Mouse (Mus musculus) E14TG2a.4 (cell line): Measurements from ENCODE around the gene Aldh1a1.

ENCODE experiments used
- CTCF ChIP-seq: conservative IDR thresholded peaks from 2 replicates; pipeline ENCODE4 v1.5.1; 2014; ENCODE audit warnings: low read length
- NANOG ChIP-seq: IDR thresholded peaks from 2 replicates; pipeline ENCODE4 v1.6.1; 2014; ENCODE audit warnings: borderline replicate concordance, low read length, mixed read lengths

DNA sequence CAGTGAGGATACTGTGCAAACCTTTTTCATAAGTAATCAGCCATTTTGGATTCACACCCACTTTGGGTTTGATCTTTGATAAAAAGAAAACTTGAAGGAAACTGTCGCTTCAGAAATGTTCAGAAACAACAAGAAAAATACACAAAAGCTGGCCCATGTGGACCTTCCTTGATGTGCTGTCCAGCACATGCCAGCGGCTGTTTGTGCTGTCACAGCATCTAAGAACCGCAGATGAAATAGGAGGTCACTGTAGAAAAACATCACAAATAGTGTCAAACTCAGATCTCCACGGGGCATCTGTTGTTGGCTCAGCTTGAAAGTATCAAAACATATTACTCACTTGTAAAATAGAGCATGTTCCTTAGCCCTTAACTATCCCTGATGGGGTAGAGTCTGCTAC, 73.8 kb downstream of the Aldh1a1 start:
- TF ChIP-seq CTCF: no peak
- TF ChIP-seq NANOG: no peak
